Mouse (Mus musculus): ENCODE measurements at regions not wholly inside any gene's neighbourhood (a gene's known extent, or its start where the extent isn't known, plus 50 kb on each side); places are given as distances from the start of the nearest gene placed in this dataset.

DNA sequence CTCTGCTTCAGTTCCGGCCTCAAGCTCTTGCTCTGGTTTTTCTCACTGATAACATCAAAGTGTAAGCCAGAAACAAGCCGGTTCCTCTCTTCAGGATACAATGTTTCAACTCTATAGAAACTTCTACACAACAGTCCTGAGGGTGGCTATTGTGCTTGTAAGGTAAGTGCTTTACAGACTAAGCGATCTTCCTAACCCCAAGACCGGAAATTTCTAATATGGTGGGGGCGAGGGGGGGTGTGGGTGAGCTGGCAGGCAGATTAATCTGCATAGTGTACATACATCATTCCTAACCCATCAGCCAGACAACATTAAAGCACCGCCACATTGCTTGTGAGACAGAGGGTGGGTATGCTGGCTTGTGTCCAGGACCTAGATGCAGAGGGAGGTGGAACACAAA is 200.8 kb downstream of the Uaca start:
- DNase-seq (ENCODE audit: extremely low spot score, low spot score) = no peak

- DNase-seq (ENCODE audit: extremely low spot score, low spot score) = no peak
Measured at GRCm38 (mm10) chr9:60998086-60998785, 203.9 kb downstream of the Uaca start.

DNA sequence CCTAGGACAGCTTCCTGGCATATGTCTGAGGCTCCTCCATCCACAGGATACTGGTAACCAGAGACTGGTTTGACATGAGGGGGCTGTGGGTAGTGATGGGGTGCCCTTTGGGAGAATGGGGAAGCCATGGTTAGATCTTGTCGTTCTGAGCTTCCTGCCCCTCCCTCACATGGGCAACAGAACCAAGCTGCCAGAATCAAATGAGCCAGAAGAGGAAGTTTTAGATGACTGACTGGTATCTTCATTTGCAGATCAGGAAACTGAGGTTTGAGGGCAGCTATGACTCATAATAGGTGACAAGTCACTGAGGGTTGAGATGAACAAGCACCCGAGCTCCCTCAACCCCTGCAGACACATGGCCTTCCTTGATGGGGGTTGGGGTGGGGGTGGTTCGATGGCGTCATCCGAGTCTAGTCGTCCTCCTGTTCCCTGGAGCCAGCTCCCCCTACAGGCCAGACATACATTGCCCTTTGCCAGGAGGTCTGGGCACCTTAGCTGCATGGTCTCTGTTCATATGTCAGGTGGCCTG is 204.7 kb downstream of the Uaca start:
- no peak for DNase-seq (ENCODE audit: extremely low spot score, low spot score)

DNA sequence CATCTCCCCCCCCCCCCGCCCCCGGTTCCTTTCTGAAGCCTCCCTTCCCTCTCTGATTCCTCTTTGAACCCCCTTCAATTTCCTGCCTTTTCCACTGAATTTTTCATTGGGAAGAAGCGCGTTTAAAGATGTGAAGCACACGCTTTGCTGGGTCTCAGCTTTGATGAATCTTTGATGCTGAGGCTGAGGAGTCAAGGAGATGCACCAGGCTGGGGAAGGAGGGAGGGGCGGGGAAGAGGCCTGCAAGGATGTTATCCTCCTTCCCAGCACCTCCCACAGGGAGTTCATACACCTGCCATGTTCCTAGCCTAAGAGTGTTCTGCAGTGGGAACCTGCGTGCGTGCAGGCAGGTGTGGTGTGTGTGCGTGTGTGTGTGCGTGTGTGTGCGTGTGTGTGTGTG is 205.9 kb downstream of the Uaca start:
- no peak for DNase-seq (ENCODE audit: extremely low spot score, low spot score)

DNA sequence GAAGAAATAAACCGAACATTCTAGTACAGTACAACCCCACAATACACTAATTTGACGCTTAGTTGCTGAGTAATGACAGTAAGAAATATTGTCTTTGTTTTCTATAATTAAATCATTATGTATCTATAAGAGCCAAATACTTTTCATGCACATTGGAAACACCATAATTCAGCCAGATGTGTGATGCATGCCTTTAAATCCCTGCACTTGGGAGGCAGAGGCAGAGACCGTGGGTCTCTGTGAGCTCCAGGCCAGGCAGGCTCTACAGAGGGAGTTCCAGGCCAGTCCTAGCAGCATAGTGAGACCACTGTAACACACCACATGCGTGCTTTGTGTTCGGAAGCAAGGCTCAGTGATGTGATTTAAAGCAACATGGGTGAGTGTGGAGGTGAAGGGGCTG is 208.2 kb downstream of the Uaca start:
- no peak for DNase-seq (ENCODE audit: extremely low spot score, low spot score)

GRCm38 (mm10) chr9:61008446-61008845 is 214.1 kb downstream of the Uaca start:
- no peak for DNase-seq (ENCODE audit: extremely low spot score, low spot score)

DNA sequence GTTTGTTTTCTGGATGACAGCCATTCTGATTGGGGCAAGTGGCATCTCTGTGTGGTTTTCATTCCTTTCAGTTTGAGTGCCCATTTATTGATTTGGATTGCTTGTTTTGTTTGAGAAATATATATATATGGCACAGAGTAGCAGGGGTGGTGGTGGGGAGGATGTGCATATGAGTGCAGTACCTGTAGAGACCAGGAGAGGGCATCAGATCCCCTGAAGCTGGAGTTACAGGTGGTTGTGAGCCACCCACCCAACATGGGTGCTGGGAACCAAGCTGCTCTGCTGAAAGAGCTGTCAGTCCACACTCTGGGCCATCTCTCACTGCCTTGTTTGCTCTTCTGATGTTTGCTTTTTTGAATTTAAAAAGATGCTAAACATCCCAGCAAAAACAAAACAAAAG is 216.7 kb downstream of the Uaca start:
- no peak for DNase-seq (ENCODE audit: extremely low spot score, low spot score)

DNA sequence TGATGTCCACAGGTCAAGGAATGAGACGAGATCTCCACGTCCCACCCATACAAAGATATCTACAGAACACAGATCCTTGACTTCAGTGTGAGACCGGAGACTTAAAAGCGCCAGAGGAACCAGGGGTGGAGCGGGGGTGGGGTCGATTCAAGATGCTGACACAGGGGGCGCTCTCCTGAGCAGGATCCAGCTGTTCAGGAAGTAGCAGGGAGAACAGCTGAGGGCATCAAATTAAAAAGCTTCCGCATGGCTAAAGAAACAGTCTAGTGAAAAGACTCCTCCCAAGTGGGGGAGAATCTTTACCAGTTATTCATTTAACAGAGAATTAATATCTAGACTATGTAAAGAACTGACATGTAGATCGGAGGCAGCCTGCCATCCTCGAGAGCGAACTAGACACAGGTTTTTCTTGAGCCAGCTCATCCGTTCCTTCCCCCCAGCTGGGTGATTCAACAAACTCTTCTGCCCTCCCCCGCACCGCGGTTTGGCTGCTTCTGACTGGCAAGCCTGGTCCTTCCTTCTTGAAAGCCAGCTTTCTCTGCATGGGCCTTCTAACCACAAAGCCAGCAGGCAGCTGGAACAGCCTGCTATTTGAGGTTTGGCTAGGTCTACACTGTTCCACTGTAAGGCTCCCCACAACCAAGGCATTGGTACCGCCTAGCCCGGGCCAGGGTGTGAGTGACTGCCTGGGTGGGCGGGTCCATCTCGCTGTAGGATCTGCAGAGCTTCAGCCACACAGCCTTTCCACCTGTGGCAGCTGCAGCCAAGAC is 218.6 kb downstream of the Uaca start:
- no peak for DNase-seq (ENCODE audit: extremely low spot score, low spot score)

- no peak for DNase-seq (ENCODE audit: extremely low spot score, low spot score)
Measured at GRCm38 (mm10) chr9:61014151-61014550, 219.8 kb downstream of the Uaca start.

- no peak for DNase-seq (ENCODE audit: extremely low spot score, low spot score)
Measured at GRCm38 (mm10) chr9:61015374-61015890, 221.1 kb downstream of the Uaca start.

GRCm38 (mm10) chr9:61016673-61017072 is 222.3 kb downstream of the Uaca start:
- DNase-seq (ENCODE audit: extremely low spot score, low spot score) = no peak

- peak; percentile 31 for DNase-seq (ENCODE audit: extremely low spot score, low spot score)
Measured at GRCm38 (mm10) chr9:61019938-61020337, 225.6 kb downstream of the Uaca start.

DNA sequence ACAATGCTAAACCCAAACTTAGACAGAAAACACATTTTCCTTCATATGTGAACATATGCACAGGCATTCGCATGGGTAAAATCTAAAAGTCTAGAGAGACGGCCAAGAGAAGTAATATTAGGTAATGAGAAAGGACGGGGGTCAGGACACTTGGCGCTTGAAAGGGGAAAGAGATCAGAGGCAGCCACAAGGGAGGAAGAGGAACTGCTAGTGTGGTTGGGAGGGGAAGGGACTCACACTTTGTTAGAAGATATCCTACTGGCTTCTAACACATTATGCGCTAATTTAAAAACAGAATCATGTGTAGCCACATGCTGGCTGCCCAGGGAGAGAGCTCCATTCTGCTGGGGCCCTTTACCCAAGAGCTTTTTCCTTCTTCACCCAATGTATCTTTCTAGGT is 227.5 kb downstream of the Uaca start:
- DNase-seq (ENCODE audit: extremely low spot score, low spot score) = no peak

- DNase-seq (ENCODE audit: extremely low spot score, low spot score) = no peak
Measured at GRCm38 (mm10) chr9:61022371-61023026, 228.2 kb downstream of the Uaca start.

GRCm38 (mm10) chr9:61025341-61025740 is 231.0 kb downstream of the Uaca start:
- no peak for DNase-seq (ENCODE audit: extremely low spot score, low spot score)

DNA sequence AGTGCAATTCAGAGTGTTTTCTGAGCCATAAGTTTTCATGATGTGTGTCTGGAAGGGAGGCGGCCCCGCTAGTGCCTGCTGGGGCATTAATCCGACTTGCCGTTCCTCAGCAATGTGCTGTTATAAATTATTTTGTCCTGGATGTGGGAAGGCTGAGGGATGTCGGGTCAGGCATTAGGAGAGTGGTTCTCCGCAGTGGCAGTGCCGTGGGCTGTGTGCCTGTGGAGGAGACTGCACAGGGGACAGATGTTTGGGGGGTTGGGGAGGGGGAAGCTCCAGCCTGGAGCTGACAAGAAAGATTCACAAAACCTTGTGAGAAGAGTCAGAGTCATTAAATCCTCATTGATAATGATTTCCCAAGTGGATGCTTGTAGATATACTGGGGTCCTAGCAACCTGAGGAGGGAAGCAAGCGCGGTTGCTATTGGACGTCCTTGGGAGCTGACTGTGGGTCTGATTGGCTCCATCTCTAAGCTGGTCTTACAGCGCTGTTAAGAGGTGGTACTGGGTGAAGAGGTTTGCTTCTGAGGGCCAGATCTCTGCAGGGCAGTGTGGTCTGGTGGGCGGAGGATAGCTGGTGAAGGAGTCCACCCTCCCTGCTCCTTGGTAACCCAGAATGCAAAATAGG is 234.5 kb downstream of the Uaca start:
- DNase-seq (ENCODE audit: extremely low spot score, low spot score) = no peak

DNA sequence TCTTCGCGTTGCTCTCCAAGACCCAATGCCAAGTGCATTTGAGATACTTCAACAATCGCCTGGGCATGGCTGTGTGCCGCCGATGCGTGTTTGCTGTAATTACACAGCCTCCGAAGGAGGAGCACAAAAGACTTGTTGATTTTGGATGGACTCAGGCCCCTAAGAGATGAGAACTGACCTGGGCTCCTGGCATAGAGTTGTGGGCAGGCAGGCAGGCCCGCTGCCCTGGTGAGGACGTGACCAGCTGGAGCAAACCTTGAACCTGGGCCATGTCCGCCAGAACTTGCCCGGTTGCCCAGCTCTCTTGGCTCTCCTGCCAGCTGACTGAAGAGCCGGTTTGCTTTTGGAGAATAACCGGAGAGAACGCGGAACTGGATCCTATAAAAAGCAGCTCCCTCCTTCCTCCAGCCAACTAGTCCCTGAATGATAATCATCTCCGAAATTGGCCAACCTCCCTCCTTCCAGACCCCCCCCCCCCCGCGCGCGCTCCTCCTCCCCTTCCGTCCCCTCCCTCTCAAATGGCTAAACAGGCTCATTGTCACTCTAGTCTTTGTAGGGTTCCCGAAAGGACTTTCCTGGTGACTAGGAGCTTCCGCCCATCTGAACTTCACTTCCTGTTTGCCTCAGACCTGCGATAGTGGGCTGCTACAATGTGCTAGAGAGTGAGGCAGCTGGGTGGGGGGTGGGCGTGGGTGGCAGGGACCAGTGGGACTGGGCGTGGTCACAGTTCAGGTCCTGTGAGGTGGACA is 237.5 kb downstream of the Uaca start:
- DNase-seq (ENCODE audit: extremely low spot score, low spot score) = no peak

DNA sequence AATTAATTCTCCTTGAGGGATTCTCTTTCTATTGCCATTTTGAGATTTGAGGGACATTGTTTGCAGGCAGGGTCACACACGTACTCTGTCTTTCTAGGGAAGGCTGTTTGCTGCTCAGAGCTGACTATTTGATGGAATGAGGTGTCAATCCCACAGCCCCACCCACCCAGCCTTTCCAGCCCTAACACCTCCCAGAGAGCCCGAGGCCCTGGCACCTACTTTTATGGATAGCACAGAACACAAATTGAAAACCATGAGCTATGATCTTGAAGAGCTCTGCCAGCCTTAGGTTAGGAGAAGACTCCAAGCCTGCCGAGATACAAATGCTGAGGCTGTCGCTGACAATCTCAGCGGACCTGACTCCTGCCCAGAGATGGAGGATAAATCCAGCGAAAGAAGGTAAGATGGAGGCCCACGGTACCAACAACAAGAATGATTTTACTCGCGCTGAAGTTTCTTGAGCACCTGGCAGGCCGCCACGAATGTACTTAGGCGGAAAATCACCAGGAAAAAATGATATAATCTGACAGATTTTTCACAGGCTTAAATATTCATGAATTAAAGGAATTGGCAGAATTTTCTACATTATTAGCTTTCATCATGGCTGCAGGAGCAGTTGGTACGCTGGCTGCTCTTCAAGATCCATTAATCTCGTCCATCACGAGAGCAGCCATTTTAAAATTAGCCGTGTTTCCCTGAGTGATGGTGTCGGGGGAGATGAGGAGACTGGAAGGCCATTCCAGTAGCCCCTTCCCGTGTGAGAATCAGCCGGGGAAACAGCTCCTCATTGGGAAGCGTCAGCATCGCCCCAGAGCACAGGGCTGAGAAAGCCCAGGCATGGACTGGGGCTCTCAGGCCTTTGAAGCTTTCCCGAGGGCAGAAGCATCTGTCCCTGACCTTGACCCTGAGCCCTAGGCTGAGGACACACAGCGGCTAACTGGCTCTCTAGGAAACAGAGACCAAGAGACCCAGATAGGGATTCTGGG is 238.4 kb downstream of the Uaca start:
- DNase-seq (ENCODE audit: extremely low spot score, low spot score) = no peak

GRCm38 (mm10) chr9:61033593-61033992 is 239.3 kb downstream of the Uaca start:
- DNase-seq (ENCODE audit: extremely low spot score, low spot score) = no peak

DNA sequence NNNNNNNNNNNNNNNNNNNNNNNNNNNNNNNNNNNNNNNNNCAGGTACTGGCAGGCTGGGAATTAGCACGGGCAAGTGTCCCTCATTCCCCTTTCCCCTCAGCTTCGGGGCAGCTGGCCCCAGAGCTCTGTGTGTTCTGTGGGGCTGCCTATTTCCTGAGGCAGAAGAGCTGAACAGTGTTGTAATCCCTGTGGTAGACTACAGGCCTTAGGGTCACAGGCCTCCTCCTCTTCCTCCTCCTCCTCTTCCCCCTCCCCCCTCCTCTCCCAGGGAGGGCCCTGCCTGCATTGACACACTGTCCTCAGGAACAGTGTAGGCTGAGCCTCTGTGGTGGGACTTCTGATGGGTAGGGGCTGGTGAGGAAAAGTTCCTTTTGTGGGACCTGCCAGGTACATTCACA is 247.7 kb downstream of the Uaca start:
- DNase-seq (ENCODE audit: extremely low spot score, low spot score) = no peak

Data from neural tube, embryonic 10.5 days (tissue).